Mouse (Mus musculus) spleen, postnatal 10 days (tissue): Measurements from ENCODE around the gene Ssu72.
A peak's percentile ranks its signal among the peaks of the same experiment; 100 is the strongest.
"Not testable (repeated sequence)": the region's sequence is repeated elsewhere in the genome, so short reads cannot be mapped to it uniquely, and the experiment has no call there.

ENCODE experiments used
- DNase-seq, 2 experiments: peaks; one replicate each; pipeline ENCODE4 v3.0.0; 2021 to 2022; ENCODE audit warnings: low spot score in 2 of 2

Gene Ssu72

DNA sequence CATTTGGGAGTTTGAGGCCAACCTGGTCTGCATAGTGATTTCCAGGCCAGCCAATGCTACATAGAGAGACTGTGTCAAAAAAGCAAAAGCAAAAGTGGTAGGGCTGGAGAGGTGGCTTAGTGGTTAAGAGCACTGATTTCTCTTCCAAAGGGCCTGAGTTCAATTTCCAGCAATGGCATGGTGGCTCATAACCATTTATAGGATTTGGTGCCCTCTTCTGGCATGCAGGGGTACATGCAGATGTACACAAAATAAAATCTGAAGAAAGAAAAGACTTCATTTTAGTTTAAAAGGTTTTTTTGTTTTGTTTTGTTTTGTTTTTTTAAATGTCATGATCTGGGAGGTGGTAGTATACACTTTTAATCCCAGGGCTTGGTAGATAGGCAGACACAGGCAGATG, 4.2 kb upstream of the Ssu72 start:
- DNase-seq, result no peak

DNA sequence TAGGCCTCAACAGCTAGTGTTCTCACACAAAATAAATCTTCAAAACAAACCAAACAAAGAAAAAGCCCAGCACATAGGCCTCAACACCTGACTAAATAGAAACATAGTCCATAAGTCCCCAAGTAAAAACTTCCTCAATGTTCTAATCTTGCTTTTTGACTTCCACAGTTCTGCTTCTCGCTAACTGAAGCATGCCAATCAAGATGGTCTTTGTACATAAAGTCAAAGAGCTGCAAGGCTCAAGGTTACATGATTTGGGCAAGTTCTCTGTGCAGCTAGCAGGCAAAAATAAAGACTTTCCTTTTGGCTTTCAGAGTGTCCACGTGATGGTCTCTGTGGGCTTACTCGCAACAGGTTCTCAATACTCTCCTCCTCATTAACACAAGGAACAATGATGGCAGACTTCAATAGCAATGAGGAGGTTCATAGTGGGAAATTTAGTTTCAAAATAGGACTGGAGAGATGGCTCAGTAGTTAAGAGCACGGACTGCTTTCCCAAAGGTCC, 1.1 kb upstream of the Ssu72 start:
- DNase-seq, result no peak

DNA sequence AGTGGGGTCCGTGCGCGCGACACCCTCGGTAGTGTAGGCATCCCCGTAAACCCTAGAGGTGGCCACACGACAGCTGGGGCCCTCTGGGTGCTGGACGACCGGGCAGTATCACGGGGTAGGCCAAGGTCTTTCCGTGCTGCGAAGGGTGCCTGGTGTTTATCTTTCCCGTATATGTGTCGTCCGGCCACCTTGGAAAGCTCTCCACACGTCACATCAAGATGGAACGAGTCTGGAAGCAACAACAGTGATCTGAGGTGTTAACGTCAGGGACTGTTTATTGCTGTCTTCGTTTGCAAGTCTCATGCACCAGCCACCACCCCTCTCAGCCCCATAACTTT, 961 bp downstream of the Ssu72 start:
- no peak for DNase-seq

DNA sequence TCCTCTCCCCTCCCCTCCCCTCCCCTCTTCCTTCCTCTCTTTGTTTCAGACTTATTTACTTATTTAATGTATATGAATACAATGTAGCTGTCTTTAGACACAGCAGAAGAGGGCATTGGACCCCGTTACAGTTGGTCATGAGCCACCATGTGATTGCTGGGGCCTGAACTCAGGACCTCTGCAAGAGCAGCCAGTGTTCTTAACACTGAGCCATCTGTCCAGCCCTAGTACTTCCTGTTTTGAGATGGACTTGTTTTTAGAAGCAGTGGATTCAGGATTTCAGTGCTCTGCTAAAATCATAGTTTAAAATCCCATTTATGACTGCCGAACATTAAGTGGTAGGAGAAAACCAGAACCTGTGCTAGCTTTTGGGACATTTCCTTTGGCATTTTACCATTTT, 4.0 kb downstream of the Ssu72 start:
- DNase-seq, result no peak

DNA sequence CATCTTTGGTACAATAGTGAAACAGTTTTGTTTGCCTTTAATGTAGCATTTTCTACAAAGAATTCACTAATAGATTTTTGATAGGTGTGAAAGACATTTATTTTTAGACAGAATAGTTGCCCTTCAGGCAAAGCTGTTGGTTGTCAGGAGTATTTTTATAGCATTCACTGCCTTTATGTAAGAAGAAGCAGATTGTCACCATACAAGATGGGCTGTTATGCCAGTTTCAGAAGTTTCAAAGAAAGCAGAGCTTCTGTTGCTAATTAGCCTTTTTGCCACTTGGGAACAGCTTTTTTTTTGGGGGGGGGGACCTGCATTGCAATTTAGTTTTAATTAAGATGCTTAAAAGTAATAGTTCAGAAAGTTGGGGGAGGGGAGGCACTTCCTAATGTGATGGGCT, 4.4 kb downstream of the Ssu72 start:
- no peak for DNase-seq

DNA sequence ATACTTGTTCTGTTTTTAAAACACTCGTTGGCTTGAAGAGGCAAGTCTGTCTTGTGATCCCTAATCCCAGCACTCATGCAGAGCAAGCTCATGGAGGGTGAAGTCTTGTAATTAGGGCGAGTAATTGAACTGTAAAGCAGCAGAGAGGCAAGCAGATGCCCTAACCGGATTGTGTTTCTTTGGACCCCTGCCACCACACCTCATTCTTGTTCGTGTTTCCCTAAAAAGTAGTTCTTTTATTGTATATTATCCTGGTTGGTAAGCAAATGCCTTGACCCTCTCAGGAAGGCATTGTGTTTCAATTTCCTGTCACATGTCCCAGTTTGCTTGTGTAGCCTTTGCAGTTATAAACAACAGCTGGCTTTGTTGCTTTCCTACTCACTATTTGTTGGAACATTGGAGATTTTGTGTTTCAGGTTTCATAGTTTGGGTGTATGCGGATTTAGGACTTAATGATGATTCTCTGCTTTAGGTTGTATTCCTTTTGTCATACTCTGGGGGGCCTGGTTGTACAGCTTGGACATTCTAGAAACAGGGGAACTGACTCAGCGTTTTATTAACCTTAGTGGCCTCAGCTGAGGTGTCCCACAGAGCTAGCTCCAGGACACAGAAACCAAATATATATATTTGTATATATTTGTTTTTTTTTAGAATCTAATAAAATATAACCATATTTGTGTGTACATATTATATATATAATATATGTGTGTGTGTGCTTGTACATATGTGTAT, 6.1 kb downstream of the Ssu72 start:
- no peak for DNase-seq

DNA sequence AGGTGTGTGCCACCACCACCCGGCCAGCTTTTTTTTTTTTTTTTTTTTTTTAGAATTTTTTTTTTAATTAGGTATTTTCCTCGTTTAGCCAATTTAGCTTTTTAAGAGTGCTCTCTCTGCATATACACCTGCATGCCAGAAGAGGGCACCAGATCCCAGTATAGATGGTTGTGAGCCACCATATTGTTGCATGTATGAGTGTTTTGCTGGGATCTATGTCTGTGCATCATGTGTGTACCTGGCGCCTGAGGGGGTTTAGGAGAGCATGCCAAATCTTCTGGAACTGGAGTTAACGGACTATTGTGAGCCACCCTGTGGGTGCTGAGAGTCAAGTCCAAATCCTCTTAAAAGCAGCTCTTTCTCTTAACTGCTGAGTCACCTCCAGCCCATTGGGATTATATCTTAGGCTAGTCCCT, 17.1 kb downstream of the Ssu72 start:
- peak in 1 of 2 experiments; percentile 46 for DNase-seq

DNA sequence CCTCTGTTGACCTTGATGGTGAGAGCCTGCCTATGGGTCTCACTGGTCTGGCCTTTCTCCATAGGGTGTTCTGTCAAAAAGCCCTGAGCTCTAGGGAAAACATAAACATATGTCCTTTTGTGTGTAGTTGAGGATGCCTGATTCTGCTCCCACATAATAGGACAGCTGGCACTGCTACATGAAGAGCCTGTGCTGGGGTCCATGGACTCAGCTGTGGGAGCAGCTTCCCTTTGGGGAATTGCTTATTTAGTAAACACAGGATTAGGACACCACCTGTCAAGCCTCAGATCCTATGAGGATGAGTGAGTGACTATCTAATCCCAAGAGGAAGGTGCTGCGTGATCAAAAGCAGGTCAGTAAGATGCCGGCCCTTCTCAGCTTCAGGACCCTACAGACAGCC, 23.4 kb downstream of the Ssu72 start:
- DNase-seq, result no peak

DNA sequence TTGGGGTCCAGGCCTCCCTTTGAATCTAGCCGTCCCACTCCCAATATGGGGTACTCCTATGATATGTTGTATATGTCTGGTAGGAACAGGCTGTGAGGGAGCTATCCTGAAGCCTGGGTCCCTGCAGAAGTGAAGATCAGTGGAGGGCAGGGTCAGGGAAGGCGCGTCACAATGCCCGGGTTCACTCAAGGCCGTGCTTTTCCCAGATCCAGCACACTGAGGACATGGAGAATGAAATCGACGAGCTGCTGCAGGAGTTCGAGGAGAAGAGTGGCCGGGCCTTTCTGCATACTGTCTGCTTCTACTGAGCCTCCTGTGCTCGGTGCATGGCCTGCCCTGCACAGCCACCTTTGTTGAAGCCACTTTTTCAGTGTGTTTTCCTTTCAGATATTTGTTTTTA, 28.7 kb downstream of the Ssu72 start:
- DNase-seq, result no peak

DNA sequence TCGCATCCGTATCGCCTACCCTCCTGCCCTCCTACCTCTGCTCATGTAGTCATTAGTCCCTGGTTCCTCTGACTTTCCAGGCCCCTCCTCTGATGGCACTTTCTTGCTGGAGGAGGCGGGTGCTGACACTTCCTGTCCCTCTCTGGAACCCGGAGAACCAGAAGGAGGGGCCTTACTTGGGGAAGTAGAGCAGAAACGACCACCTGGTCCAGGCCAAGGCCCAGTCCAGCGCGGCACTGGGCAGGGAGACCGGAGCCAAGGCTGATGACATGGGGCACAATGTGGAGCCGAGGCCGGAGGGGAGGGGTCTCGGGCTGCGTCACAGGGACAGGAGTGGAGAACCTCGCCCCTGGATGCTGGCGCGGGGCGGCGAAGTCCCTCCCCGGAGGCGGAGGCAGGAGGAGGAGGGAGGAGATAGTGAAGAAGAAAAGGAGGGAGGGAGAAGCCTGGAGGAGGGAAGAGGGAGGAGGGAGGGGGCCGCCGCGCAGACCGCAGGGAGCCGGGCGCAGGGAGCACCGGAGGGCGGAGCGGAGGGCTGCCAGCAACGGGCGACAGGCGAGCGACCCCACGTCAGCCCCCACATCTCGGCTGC, 29.8 kb downstream of the Ssu72 start, which contains the start of gene Tmem240:
Tmem240 (plus strand) TSS at position 451 of the 592 bp plus-strand sequence.
- DNase-seq, result peak; percentile 66 to 74

DNA sequence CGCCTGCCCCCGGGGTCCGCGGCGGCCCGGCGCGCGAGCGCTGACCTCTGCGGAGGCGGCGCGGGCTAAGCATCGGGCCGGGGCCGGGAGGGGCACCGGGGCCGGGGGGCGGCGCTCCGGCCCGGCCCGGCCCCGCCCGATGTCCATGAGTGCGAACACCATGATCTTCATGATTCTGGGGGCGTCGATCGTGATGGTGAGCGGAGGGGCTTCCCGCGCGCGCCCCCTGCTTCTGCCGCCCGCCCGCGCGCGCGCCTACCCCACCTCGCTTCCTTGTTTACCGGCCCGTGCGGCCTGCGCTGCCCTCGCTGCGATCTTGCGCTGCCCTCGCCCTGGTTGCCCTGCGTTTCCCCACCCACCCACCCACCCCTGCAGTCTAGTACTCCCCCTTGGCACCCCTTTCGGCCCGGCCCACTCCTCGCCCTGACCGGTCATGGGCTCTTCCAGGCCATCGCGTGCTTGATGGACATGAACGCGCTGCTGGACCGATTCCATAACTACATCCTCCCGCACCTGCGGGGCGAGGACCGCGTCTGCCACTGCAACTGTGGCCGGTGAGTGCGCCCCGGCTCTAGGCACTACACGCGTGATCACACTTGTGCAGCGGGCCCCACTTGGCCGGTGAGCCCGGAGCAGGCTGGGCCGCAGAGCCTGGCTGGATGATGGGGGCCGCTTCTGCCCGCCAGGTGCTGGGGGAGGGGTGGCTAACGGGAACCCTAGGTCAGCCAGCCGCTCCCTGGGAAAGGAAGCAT, 30.5 kb downstream of the Ssu72 start:
- DNase-seq, result peak; percentile 55 to 56

DNA sequence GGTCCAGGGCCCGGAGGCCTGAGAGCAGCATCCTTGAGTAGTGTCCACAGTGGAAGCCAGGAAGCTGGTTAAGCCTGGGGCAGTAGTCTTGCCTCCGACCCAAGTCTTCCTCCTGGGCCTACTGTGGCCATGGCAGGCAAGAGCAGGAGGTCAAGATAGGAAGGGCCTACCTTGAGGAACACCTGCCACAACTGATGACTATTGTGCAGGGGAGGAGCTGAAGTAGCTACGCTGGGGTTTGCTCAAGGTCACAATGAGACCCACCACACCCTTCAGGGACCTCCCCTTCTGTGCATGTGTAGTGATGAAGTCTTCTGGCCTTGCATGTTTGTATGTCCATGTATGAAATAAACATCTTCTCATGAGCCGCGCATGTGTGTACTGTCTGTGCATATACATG, 31.2 kb downstream of the Ssu72 start:
- DNase-seq, result no peak

DNA sequence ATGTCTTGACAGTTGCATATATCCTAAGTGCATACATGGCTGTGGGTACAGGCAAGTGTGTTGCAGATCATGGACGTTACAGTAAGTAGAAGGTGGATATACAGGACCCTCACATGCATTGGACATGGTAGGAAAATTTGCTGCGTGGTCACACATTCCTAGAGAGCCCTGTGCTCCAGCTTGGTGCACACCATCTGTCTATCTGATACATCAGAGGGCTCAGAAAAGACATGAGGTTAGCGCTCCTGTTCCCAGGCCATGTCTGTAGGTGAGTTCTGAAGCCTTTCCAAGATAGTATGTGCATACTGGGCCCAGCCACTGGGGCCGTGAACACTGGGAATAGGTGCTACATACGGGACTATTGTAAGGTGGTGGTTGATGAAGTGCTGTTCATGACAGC, 31.8 kb downstream of the Ssu72 start:
- no peak for DNase-seq

DNA sequence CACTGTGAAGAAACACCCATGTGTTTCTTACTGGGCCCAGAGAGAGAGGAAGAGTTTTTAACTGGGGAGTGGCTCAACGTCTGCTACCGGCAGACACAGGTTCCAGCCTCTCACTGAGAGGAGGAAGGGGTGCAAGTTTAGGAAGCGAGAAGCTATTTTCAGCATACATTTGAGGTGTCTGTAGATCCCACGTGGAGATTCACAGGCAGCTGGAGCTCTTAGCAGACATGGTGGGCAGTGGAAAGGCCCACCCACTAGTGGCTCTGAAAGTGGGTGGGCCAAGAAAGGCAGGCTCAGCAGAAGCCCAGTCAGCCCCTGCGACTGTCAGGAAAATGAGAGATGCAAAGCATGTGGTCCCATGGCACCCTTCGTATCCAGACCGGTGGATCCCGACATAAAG, 33.7 kb downstream of the Ssu72 start:
- DNase-seq, result no peak

DNA sequence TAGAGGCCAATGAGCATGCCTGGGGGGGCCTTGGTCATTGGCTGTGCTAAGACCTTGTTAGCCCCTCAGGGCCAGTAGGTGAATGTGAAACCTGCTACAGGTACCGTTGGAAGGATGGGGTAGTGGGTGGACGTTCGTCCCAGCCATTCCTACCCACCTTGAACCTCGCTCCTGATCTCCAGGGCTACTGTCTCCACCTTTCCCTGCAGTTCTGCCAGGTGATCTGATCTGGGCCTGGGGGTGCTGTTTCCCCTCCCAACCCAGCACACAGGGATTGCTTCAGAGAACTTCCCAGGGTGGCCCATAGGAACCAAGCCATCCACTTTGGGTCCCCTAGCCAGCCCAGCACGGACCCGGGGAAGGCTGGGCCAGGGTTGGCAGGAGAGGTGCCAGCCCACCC, 34.6 kb downstream of the Ssu72 start:
- DNase-seq, result no peak

DNA sequence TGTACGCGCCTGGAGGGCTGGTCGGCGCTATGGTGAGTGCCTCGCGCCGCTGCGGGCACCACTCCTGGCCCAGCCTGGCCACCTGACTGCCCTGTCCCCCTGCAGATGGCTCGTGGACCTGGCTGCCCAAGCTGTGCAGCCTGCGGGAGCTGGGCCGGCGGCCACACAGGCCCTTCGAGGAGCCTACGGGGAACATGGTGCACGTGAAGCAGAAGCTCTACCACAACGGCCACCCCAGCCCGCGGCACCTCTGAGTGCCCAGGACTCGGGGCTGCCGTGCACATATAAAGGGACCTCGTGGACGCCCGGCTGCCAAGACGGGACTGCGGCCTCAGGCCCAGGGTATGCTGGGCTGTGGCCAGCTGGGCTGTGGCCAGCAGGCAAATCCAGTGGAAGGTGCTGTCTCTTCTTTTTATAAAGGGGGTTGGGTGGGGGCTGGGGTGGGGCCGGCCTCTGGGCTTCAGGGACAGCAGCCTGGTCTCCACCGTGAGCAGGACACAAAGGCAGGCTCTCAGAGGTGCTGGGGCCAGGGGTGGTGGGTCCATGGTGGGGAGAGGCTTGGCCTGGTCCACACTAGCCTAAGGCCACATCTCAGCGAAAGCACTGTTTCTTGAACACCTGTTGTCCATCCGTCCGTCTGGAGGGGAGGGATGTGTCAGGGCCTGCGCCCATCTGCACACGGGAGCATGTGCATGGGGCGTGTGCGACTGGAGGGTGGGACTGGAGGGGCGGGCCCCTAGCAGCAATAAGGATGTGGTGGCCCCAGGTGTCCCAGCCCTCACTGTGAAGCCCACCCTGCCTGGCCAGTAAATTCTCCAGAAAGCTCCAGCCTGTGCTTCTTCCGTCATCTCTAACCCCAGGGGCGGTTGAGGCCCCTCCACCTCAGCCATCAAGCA, 35.4 kb downstream of the Ssu72 start:
- no peak for DNase-seq

DNA sequence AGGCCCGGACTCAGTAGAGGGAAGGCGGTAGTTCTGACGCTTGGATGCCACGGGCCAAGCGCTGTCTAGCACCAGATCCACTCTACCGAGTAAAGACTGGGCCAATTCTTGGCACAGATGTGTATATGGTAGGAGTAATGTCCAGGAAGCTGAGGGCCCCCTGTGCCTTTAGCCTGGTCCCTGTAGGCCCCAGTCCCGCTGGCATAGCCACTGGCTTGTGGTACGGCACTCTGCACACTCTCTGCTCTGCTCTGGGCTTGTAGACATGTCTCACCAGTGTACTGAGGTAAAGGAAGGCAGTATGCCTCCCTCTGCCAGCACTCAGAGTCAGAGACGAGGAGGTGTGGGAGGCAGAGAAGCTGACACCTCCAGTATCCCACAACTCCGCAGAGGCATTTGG, 36.1 kb downstream of the Ssu72 start:
- DNase-seq, result not testable (repeated sequence)

DNA sequence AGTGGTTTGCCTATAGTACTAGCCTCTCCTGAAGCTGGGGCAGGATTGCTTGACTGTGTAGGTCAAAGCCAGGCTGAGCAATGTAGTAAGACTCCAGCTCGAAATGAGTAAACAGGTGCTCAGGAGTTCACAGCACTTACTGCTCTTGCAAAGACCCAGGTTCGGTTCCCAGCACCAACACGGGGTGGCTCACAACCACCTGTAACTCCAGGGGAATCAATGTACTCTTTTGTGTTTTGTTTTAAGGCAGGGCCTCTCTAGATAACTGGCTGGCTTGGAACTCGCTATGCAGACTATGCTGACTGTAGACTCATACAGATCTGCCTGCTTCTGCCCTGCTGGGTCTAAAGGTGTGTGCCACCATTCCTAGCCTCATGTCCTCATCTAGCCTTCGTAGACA, 38.1 kb downstream of the Ssu72 start:
- DNase-seq, result no peak

DNA sequence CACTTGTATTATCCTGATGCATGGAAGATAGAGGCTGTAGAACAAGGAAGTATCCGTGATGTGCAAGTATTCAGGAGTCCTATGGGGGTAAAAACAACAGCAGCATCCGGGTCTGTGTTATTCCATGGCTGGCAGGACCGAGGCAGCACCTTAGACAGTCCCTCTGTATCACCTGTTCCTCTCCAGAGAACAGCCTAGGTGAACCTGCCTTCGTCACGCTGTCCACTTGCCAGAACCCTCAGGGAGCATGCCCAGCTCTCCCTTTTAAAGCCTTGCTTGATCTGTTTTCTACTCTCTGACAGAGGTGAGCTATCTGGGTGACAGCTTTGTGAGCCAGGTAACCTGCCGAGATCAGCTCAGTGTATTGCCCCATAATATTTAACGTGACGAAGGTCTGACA, 39.9 kb downstream of the Ssu72 start:
- DNase-seq, result no peak

DNA sequence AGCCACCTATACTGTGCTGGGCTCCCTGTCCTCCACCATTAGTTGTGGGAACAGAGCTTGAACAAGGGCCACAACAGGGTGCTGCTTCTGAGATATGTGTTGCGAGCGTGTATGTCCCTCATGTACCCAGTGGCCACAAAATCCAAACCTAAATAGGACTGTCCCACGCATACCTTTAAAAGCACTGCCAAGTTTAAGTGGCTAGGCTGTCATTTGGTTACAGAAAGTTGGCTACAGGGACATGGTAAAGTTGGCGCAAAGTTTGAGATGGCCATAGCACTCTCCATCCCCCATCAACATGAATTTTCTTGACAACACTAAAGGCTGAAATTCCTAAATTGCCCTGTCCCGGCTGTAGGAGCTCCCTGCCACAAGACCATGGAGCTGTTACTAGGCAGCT, 40.5 kb downstream of the Ssu72 start:
- no peak for DNase-seq

DNA sequence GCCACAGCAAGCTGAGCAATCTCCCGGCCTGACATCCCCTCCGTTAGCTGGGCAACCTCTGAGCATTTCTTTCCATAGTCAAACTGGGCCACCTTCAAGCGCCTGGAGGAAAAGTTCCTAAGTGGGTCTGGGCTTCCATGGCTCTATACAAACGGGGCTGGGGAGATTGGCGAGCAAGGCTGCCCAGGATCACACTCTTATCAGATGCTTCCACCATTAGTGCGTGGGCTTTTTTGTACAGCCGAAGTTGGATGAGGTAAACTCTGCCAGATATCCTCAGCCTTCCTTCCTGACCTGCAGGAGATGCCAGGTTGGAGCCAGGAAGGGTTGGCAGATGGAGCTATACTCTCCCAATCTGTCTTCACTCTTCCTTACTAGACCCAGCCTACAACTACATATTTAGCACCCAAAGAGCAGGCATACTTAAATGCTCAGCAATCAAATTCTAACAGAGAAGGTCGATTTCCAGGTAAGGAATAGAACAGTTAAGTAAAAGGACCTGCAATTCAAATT, 41.5 kb downstream of the Ssu72 start:
- DNase-seq, result no peak
